Mouse (Mus musculus): ENCODE measurements around the gene Pros1.

Pros1 gene

GRCm38 (mm10) chr16:62854191-62855068 lies at the start of gene Pros1:
TSS of gene Pros1 (plus strand) at chr16:62854307.
- peak; percentile 99 for DNase-seq

DNA sequence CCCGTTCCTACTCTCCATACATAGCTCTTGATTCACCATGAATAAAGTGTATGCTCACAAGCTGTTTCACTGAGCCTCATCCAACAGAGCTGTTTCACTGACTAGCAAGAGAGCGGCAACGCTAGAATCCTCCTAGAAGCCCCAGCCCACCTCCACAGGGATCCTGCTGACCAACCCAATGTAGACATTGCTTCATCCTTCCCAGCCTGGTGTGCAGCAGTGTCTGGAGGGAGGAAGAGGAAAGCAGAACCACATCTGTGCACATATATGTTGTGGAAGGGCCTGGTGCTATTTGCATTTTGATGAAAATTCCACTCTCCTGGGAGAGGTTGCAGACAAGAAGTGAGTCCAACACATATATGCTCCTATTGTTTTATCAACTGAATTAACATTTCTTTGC lies 49.5 kb upstream of the Pros1 start:
- peak; percentile 55 for DNase-seq

GRCm38 (mm10) chr16:62807249-62807979 lies 46.7 kb upstream of the Pros1 start:
- peak; percentile 91 for DNase-seq

- no peak for DNase-seq
Observed at GRCm38 (mm10) chr16:62810855-62811254, 43.3 kb upstream of the Pros1 start.

DNA sequence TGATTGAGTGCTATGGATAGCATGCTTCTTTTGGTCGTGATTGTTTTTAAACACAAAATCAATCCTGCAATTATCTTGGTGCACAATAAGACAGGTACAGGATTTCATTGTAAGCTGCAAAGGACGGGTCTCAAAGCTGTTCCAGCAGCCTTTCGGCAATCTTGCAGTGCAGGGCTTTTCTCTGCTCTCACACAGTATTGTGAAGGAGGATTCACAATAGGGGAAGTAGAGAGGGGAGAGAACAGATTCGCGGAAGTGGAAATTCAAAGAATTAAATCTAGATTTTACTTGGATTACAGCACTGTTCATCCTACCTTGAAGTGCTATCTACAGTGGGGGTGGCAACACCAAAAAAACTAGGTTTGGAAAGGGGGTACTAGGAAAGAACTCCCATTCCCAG lies 40.3 kb upstream of the Pros1 start:
- DNase-seq: no peak

DNA sequence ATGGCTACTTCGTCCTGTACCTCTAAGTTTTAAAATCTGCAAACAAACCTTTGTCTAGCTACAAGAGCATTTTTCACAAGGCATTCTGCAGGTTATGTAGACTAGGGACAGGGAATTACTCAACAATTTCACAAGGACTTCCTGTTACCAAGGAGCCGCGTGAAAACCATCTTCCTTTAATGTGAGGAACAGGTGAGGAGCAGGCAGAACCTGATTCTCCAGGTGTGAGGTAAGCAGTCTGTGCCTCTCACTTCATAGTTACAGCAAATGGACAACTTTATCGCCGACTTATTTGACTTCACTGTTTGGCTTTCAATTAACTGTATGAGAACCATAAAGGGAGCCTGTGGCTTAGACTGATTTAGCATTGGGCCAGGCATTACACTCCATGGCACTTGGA lies 39.6 kb upstream of the Pros1 start, which contains the start of gene Stx19:
Gene Stx19, plus strand, starts transcription at position 186 of the 400 bp plus-strand sequence.
- no peak for DNase-seq

DNA sequence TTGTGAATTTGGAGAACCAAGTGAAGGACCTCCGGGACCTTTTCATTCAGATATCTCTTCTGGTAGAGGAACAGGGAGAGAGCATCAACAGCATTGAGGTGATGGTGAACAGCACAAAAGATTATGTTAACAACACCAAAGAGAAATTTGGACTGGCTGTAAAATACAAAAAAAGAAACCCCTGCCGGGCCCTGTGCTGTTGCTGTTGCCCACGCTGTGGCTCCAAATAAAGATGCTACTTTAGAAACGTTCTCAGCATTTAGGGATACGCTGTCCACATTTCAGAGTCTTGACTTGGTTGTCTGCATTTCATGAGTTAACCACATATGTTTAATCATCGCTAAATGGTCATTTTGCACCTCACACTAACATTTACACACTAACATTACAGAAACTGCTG lies 31.6 kb upstream of the Pros1 start:
- DNase-seq: no peak

- DNase-seq: no peak
Observed at GRCm38 (mm10) chr16:62826156-62827001, 27.7 kb upstream of the Pros1 start.

GRCm38 (mm10) chr16:62832027-62832426 lies 22.1 kb upstream of the Pros1 start:
- DNase-seq: no peak

DNA sequence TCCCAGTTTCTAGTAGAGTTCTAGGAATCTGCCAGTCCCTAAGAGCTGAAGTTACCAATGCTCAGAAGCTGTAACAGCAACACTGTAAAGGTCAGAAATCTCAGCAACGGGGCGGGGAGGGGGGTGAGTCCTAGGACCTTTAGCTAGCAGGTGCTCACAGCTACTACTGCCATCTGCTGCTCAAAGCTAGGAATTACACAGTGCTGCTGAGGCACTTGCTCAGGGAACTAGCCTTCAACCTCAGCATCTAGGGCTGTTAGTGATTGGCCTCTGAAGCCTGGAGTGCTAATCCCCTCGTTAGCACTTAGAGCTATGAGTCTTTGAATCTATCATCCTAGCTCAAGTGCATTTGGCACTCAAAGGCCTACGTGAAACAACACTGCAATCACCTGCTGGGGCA lies 21.6 kb upstream of the Pros1 start:
- DNase-seq: peak; percentile 92

DNA sequence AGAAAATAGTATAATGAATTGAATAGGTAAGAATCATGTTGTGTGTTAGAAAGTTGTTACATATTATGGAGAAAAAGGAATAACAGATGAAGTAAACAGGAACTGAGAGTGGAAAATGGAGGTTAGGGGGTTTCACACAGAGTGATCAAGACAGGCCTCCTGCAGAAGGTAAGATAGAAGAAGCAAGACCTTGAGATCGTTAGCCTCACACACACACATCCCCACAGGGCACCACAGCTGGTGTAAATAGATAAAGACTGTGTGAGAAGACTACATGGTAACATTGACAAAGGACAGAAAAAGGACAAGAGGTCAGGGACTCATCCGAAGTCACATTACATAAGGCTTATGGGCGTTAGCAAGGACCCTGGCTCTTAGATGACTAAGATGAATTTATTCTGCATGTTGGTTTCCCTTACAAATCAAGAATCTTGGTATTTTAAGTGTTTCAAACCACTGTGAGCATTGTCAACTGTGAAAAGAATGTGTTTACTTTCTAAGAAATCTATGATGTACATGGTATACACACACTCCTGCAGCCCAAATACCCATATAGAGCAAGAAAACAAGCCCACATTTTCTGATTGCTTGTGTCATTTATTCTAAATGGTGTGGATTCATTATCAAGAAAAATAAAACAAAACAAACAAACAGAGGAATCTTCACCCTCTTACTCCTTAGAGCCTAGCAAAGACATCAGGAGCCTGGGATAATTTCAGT lies 19.9 kb upstream of the Pros1 start:
- DNase-seq: no peak

DNA sequence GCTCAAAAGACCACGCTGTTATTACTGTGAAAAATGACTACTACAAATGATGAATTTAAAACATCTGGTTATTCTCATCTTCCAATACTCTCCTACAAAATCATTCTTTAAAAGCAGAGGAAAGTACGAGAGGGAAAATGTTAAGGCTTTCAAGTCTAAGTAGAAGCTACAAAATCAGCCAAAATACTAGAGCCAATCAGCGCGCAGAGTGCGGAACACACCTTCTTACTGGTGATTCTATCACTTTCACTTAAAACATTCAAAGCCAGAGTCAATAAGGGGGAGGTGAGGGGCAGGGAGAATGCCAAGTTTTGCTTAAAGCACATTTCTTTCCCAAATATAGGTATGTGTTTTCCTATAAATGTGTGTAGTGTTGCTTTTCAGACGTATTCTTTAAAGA lies 8.8 kb upstream of the Pros1 start:
- no peak for DNase-seq

GRCm38 (mm10) chr16:62846498-62847312 lies 7.4 kb upstream of the Pros1 start, which contains the start of gene Arl13b:
TSS of gene Arl13b (minus strand) at chr16:62847040.
- peak; percentile 100 for DNase-seq

DNA sequence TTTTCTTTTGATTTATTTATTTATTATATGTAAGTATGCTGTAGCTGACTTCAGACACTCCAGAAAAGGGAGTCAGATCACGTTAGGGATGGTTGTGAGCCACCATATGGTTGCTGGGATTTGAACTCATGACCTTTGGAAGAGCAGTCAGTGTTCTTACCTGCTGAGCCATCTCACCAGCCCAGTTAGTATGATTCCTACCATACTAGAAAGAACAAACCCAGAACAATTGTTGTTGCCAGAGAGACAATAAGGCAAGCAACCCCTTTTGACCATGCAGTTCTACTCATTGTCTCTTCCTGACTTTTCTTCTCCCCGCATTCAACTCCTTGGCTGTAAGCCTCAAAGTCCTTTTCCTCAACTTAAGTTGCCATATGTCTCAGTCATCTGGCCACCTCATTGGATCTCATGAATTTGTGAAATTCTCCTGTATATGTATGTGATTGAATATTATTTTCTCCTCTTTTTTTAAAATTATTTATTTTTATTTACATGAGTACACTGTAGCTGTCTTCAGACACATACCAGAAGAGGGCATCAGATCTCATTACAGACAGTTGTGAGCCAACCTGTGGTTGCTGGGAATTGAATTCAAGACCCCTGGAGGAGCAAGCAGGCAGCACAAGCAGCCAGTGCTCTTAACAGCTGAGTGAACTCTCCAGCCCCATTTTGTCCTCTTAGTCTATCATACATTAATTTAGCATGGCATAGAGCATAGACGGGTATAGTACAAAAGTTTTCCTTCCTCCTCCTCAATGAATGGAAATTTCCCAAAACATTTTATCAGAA lies 1.4 kb upstream of the Pros1 start:
- DNase-seq: no peak

- DNase-seq: peak; percentile 88
Observed at GRCm38 (mm10) chr16:62853611-62854126, 438 bp upstream of the Pros1 start.

DNA sequence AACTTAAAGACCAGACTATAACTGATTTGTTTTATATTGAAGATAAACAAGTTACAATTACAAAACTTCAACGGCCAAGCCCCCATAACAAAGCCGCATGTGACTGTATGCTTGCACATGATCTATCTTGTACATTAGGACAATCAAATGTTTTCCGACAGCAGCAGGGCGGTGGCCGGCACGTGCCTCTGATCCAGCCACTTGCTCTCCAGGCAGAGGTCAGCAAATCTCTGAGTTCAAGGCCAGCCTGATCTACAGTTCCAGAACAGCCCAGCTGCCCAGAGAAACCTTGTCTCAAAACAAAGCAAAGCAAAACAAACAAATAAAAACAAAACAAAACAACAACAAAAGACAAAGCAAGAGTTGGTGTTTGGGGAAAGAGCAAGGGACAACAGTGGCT lies 1.3 kb downstream of the Pros1 start:
- DNase-seq: peak; percentile 88

- DNase-seq: no peak
Observed at GRCm38 (mm10) chr16:62856273-62856672, 2.2 kb downstream of the Pros1 start.

- DNase-seq: no peak
Observed at GRCm38 (mm10) chr16:62857498-62857897, 3.4 kb downstream of the Pros1 start.

GRCm38 (mm10) chr16:62858018-62858417 lies 3.9 kb downstream of the Pros1 start:
- DNase-seq: no peak

DNA sequence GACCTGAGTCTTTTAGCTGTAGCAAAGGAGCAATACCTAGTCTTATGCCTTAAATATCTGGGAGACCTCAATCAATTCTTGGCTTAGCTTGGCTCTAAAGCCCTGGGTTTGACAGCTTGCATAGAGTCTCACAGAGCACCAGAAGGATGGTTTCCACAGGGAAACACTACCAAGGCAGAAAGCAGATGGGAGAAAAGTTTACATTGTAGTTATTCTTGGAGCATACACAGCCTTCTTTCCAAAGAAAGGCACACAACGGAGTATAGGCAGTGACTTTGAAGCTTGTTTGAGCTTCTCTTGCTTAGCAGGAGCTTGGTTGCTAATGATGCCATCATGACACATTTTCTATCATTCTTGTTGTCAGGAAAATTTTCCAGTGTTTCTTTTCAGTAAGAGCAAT lies 6.0 kb downstream of the Pros1 start:
- no peak for DNase-seq
